Mouse (Mus musculus) limb, embryonic 11.5 days (tissue): ENCODE data around the gene Efcab2. TPM values are rescaled to one million over a fixed set of nuclear protein-coding genes. Genes with fewer than 3 reads are reported as not detected.

Experiments used
- ATAC-seq: fragments of 200-750 bp; cut with Nextera tagmentation; 2 replicates; pipeline ENCODE4 v1.8.0; 2017; ENCODE audit warnings: low read depth; ENCODE audit not compliant: insufficient number of reproducible peaks, low FRiP score, low TSS enrichment
- DNase-seq: peaks from one replicate; pipeline ENCODE4 v3.0.0-alpha.2; 2015; ENCODE audit warnings: low spot score
- H3K27ac ChIP-seq: fragments of 300-500 bp; sonication (generic); replicated peaks from 2 replicates; pipeline ENCODE4 v1.5.1; 2014; ENCODE audit warnings: low read depth, mild to moderate bottlenecking, low read length
- H3K27me3 ChIP-seq: fragments of 300-500 bp; sonication (generic); 2 replicates; pipeline ENCODE4 v1.6.1; 2014; ENCODE audit warnings: mild to moderate bottlenecking, low read length, mixed read lengths; ENCODE audit not compliant: control insufficient read depth, insufficient read depth
- H3K36me3 ChIP-seq: fragments of 300-500 bp; sonication (generic); 2 replicates; pipeline ENCODE4 v1.6.1; 2014; ENCODE audit warnings: mild to moderate bottlenecking, low read length, moderate library complexity, mixed read lengths; ENCODE audit not compliant: control insufficient read depth, insufficient read depth
- H3K4me1 ChIP-seq: fragments of 300-500 bp; sonication (generic); 2 replicates; pipeline ENCODE4 v1.6.1; 2014; ENCODE audit warnings: low read length, mixed read lengths; ENCODE audit not compliant: control insufficient read depth, insufficient read depth
- H3K4me2 ChIP-seq: fragments of 300-500 bp; sonication (generic); 2 replicates; pipeline ENCODE4 v1.6.1; 2014; ENCODE audit warnings: low read depth, mild to moderate bottlenecking, moderate library complexity; ENCODE audit not compliant: severe bottlenecking
- H3K4me3 ChIP-seq: fragments of 300-500 bp; sonication (generic); 2 replicates; pipeline ENCODE4 v1.5.1; 2014; ENCODE audit warnings: low read depth, low read length
- H3K9ac ChIP-seq: fragments of 300-500 bp; sonication (generic); 2 replicates; pipeline ENCODE4 v1.6.1; 2014; ENCODE audit warnings: mild to moderate bottlenecking, low read length
- H3K9me3 ChIP-seq: fragments of 300-500 bp; sonication (generic); 2 replicates; pipeline ENCODE4 v1.6.1; 2016; ENCODE audit warnings: low read length; ENCODE audit not compliant: control insufficient read depth
- WGBS: fragments of 180-500 bp; shearing (Covaris S2); extraction: QIAGEN DNeasy Blood & Tissue Kit; methylation state at CpG from one replicate; pipeline ENCODE4 v1.1.7; 2014; 5-methylcytosine and 5-hydroxymethylcytosine counted together
- polyA plus RNA-seq: library from polyadenylated mRNA; unstranded; fragments of >200 nt; fragmentation: Nextera tagmentation; extraction: Ambion mirVana; gene quantifications from 2 replicates; pipeline ENCODE4 v1.2.1, GENCODE M21; 2014

Efcab2 gene
- polyA plus RNA-seq, result 4.6 and 5.4 TPM in 2 replicates

DNA sequence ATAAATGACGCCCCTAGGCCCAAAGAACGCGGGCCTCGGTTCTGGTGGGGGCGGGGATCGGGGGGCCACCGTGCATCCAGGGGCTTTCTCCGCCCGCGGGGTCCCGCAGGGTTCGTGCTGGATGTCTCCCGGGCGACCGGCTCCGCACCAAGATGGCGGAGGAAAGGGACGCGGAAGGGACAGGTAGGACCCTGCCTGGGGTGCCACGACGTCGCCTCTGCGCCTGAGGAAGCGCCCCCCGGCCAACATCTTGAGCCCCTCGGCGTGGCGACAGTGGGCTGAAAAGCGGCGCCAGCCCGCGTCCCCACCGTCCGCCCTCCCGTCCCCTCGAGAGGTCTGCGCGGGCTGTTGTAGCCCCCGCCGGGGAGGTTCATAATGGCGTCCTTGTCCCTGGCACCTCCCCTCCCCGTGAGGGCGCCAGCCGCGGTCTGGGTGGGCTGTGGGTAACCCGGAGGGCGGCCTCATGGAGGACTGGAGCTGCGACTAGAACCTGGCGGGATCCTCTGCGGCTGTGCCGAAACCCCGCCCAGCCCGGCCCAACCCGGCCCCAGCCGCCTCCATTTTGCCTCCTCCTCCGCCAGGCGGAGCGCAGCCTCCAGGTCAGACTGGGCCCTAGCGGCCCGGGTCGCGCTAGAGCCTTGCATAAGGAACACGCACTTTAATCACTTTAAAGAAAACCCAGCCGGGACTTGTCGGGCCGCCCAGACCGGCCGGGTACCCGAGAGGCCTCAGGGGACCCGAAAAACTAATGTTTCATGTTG, at the start of gene Efcab2:
Gene Efcab2, plus strand, starts transcription at position 135 of the 761 bp plus-strand sequence.
- under 1% methylated on average over 64 of the region's 70 CpGs for WGBS
- Histone ChIP-seq H3K9me3 (no peaks in the 10 kb centered on the region), H3K4me3 (peak within 1 kb of the TSS; percentile 64), H3K9ac (peak within 1 kb of the TSS; percentile 98), H3K4me2 (peak within 1 kb of the TSS; percentile 63), H3K4me1 (no peaks in the 10 kb centered on the region), H3K36me3 (no peaks in the 10 kb centered on the region), H3K27me3 (no peaks in the 10 kb centered on the region), H3K27ac (peak within 1 kb of the TSS; percentile 100)
- peak; percentile 96 for DNase-seq
- ATAC-seq, result peak; percentile 98

DNA sequence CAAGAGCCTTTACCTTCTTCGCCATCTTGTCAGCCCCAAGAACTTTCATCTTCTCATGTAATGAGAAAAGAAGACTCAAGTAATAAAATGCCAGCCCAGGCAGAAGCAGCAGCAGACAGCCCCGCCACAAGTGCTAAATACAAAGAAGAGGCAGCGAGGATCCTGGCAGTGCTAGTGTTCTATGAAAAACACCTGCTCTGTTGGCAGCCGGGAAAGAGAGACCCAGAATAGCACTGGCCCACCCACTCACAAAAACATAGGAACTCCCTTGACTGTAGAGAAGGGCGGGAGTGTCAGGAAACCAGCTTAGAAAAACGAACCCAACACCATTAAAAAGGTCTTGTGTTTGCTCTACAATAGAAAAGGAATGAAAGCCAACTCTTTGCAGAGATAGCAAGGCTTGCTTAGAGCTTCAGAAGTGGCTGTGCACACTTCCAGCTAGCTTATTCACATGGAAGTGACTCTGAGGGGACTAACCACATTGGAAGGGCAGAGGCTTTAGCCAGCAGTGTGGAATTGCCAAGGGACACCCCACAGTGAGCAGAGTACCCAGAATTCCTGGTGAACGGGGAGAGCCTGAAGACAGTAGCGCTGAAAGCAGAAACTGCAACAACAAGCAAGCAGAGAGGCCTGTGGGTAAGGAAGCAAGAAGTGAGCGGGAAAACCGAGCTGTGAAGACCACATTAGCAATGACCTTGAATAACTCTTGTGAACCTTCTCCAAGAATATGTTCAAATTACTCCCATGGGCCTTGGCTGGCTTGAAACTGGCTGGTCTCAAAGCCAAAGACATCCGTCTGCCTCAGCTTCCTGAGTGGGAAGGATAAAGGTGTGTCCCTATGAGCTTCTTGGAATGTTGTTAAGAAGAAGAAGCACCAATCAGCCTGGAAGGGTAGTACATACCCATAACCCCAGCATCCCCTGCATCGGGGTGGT, 47.8 kb upstream of the Efcab2 start:
- DNase-seq (no peak), ATAC-seq (no peak)
- H3K9ac ChIP-seq, result no peak overlapping the region
- H3K27me3 ChIP-seq, result no peaks in the 10 kb centered on the region
- H3K27ac ChIP-seq, result no peak overlapping the region
- H3K4me2 ChIP-seq, result no peak overlapping the region
- H3K36me3 ChIP-seq, result no peaks in the 10 kb centered on the region
- H3K4me3 ChIP-seq, result no peak overlapping the region
- 78% methylated on average over 12 of the region's 12 CpGs for WGBS
- no peaks in the 10 kb centered on the region for H3K4me1 ChIP-seq
- H3K9me3 ChIP-seq, result no peaks in the 10 kb centered on the region

DNA sequence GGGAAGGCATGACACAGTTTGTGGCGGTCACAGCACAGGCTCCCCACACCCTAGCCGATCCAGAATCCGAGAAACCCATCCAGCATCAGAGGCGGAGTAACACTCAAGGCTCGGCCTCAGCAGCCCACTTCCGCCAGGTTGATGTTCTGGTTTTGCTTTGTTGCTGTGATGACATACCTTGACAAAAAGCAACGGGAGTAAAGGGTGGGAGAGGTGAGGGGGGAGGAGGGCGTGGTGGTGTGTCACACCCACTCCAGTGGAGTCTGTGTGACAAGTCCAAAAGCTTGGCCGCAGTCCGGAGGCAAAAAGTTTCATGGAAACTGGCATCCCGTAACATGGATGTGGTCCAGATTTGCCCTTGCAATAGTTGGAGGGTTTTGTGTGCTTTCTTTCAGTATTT, 45.6 kb upstream of the Efcab2 start:
- ATAC-seq (no peak), DNase-seq (no peak)
- WGBS, result 85% methylated on average over 11 of the region's 11 CpGs
- H3K36me3 ChIP-seq, result no peaks in the 10 kb centered on the region
- no peak overlapping the region for H3K4me3 ChIP-seq
- H3K27ac ChIP-seq, result no peak overlapping the region
- no peaks in the 10 kb centered on the region for H3K4me1 ChIP-seq
- no peak overlapping the region for H3K4me2 ChIP-seq
- no peak overlapping the region for H3K9ac ChIP-seq
- H3K27me3 ChIP-seq, result no peaks in the 10 kb centered on the region
- no peaks in the 10 kb centered on the region for H3K9me3 ChIP-seq

DNA sequence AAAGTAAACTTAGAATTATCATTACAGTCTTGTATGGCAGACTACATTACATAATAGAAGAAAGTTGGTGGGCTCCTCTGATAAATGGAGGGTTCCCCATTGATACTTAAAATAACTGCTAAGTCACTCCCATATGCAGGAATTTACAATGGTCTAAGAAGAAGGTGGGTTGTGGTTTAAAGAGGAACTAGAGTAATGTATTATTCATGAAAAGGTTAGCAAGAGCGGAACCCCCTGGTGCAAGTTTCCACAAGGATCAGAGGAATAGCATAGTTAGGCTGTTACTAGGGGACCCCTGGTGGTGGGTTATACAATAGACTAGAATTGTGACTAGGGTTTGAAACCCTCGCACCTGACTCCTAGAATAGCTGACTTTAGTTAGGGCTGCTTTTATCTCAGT, 45.2 kb upstream of the Efcab2 start:
- H3K4me2 ChIP-seq, result no peak overlapping the region
- no peaks in the 10 kb centered on the region for H3K9me3 ChIP-seq
- H3K27me3 ChIP-seq, result no peaks in the 10 kb centered on the region
- ATAC-seq (no peak), DNase-seq (no peak)
- no peak overlapping the region for H3K9ac ChIP-seq
- H3K27ac ChIP-seq, result no peak overlapping the region
- 82% methylated on average over 2 of the region's 2 CpGs for WGBS
- H3K4me3 ChIP-seq, result no peak overlapping the region
- H3K4me1 ChIP-seq, result no peaks in the 10 kb centered on the region
- no peaks in the 10 kb centered on the region for H3K36me3 ChIP-seq

DNA sequence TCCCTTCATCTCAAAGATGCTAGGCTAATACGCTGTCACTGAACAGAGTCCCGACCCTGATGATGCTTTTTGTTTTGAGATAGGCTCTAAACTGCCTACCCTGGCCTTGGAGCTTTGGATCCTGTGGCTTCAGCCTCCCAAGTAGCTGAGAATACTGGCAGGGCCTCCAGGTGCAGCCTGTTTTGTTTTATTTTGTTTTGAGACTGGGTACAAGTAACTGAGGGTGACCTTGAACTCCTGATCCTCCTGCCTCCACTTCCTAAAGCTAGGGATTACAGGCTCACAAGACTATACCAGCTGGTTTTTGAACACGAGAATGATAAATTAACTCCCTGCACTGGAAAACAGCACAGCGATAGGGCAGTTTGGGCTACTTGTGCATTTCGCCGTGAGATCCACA, 40.7 kb upstream of the Efcab2 start:
- 83% methylated on average over 6 of the region's 6 CpGs for WGBS

DNA sequence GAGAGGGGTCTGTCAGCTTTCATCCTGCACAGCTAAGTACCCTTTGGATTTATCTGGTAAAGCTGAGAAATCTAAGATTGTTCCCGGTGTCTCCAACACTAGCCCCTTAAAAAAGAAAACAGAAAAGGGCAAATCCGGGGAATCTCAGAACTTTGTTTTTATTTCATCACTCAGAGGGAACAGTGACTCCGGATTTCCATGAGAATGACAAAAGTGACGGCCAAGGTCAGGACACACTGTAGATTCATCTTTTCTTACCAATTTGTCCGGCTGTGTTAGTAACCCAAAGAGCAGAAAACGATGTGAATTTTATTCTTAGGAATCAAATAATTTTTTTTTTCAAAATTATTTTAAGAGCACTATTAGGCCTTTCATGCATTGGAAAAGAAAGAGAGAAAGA, 37.8 kb upstream of the Efcab2 start:
- DNase-seq (no peak), ATAC-seq (no peak)
- H3K9me3 ChIP-seq, result no peaks in the 10 kb centered on the region
- 83% methylated on average over 6 of the region's 6 CpGs for WGBS
- no peak overlapping the region for H3K4me2 ChIP-seq
- no peak overlapping the region; the same call in 1 of the 2 replicates for H3K27ac ChIP-seq
- no peak overlapping the region for H3K4me3 ChIP-seq
- H3K36me3 ChIP-seq, result no peaks in the 10 kb centered on the region
- no peaks in the 10 kb centered on the region for H3K27me3 ChIP-seq
- H3K9ac ChIP-seq, result no peak overlapping the region
- peaks cover 2% of the 10 kb centered on the region; the same call in 1 of the 2 replicates for H3K4me1 ChIP-seq

More for the DNA sequence above, 40.7 kb upstream of the Efcab2 start:
- Histone ChIP-seq H3K4me3 (no peak overlapping the region), H3K27me3 (no peaks in the 10 kb centered on the region), H3K9me3 (no peaks in the 10 kb centered on the region), H3K4me1 (peaks cover 2% of the 10 kb centered on the region; the same call in 1 of the 2 replicates), H3K4me2 (no peak overlapping the region), H3K9ac (no peak overlapping the region), H3K36me3 (no peaks in the 10 kb centered on the region), H3K27ac (no peak overlapping the region)
- ATAC-seq (no peak), DNase-seq (no peak)

DNA sequence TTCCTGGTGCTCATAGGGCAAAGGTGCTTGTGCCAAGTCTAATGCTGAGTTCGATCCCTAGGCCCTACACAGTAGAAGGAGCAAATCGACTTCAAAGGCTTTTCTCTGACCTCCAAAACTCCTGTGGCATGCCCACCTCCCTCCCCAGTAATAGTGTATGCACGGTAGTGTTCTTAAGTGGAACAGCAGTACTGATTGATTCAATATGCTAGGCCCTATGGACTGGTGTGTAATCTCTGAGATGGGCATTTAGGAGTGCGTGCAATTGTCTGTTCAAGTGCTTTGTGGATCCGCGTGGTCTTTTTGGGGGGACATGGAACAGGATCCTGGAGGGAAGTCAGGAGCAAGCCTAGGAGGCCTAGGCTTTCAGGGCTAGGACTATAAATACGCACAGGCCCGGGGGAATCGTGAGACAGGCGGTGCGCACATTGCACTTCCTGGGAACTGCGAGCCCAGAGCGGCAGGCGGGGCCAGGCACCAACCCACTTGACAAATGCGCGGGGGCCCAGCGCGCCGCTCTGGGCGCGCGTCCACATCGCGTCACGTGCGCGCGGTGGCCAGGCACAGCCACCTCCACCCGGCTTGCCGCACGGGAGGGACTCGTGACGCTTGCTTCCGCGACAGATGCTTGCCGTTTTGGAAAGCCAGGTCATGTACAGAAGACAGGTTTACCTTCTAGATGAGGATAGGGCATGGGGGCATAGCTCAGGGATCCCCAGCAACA, 37.2 kb upstream of the Efcab2 start:
- ATAC-seq (peak; percentile 90), DNase-seq (peak; percentile 85)
- WGBS, result under 1% methylated on average over 36 of the region's 36 CpGs

DNA sequence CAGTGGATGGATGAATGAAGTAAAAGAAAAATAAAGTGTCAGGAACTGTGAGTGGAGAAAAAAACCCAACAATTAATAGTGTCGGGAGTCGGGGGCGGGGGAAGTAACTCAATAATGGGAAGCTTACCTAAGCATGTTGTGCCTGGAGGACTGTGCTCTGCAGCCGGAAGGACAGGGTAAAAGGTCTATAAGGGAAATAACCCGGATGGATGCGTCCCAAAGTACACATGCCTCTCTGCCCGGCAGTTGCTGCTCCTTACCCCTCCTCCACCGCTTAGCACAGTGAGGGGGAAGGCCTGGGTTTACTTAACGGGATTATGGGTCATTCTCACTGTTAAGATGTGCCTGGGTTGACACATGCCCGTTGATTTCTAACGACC, 36.6 kb upstream of the Efcab2 start:
- Histone ChIP-seq H3K4me3 (peak overlapping the region; percentile 38), H3K36me3 (no peaks in the 10 kb centered on the region), H3K27me3 (no peaks in the 10 kb centered on the region), H3K9ac (peak overlapping the region; percentile 68), H3K4me1 (peaks cover 2% of the 10 kb centered on the region; the same call in 1 of the 2 replicates), H3K27ac (no peak overlapping the region), H3K4me2 (peak overlapping the region; percentile 81), H3K9me3 (no peaks in the 10 kb centered on the region)
- ATAC-seq (peak; percentile 65; the same call in 1 of the 2 replicates), DNase-seq (peak; percentile 58)
- under 1% methylated on average over 11 of the region's 11 CpGs for WGBS

More for the DNA sequence above, 37.2 kb upstream of the Efcab2 start:
- Histone ChIP-seq H3K9ac (peak overlapping the region; percentile 68), H3K9me3 (no peaks in the 10 kb centered on the region), H3K4me1 (peaks cover 2% of the 10 kb centered on the region; the same call in 1 of the 2 replicates), H3K4me3 (peak overlapping the region; percentile 38), H3K36me3 (no peaks in the 10 kb centered on the region), H3K27ac (no peak overlapping the region; the same call in 1 of the 2 replicates), H3K27me3 (no peaks in the 10 kb centered on the region), H3K4me2 (peak overlapping the region; percentile 81)
